Comparison of ENCODE assay signal across 25 mouse cellular contexts in genomic region chr10:85035131-85035725, GRCm38 (mm10).
DNase-seq lines count a peak whose midpoint lies in the region; ATAC-seq and TF ChIP-seq lines count a peak whose summit lies in the region.
"Had no signal": no experiment of that assay in that cellular context is flagged by ENCODE, and none has a peak within 500 bp of the region (broad histone marks: within the 10 kb centered on the region; RNA-seq: fewer than 3 reads in every experiment).

No protein-coding gene starts in this region.

- TF ChIP-seq POLR2A in brain, embryonic 14.5 days (IDR thresholded peaks at IDR 0.05; ENCODE audit: borderline replicate concordance, extremely low read depth, insufficient read depth, insufficient read length, poor library complexity, severe bottlenecking): no peak

- no peak for TF ChIP-seq CTCF in E14TG2a.4 (conservative IDR thresholded peaks at IDR 0.05; ENCODE audit: low read length)
- TF ChIP-seq CTCF in brain, embryonic 14.5 days (IDR thresholded peaks at IDR 0.05; ENCODE audit: borderline replicate concordance, extremely low read depth, insufficient read depth, insufficient read length): no peak

- H3K9me3 ChIP-seq in hindbrain, embryonic 10.5 days: no peaks in the 10 kb centered on the region
- H3K9me3 ChIP-seq in hindbrain, embryonic 14.5 days (ENCODE audit: control insufficient read depth, low read length): no peaks in the 10 kb centered on the region
- peaks cover 9% of the 10 kb centered on the region for H3K9me3 ChIP-seq in E14TG2a.4 (ENCODE audit: low read length)
- H3K9me3 ChIP-seq: embryonic facial prominence, embryonic 13.5 days; heart, embryonic 10.5 days; hindbrain, embryonic 15.5 days; liver, embryonic 15.5 days; midbrain, embryonic 15.5 days; neural tube, embryonic 13.5 days had no signal

- H3K27ac ChIP-seq in hindbrain, embryonic 10.5 days: peak overlapping the region; percentile 50; the same call in 1 of the 2 replicates
- H3K27ac ChIP-seq in hindbrain, embryonic 14.5 days: no peak overlapping the region
- H3K27ac ChIP-seq: embryonic facial prominence, embryonic 13.5 days; heart, embryonic 10.5 days; hindbrain, embryonic 15.5 days; left cerebral cortex, adult 2 months; limb, embryonic 13.5 days; liver, embryonic 15.5 days; midbrain, embryonic 15.5 days; neural tube, embryonic 13.5 days had no signal

- DNase-seq in hindbrain, embryonic 10.5 days (ENCODE audit: low spot score): no peak
- no peak for DNase-seq in hindbrain, embryonic 14.5 days (ENCODE audit: low spot score)
- peak; percentile 33 for DNase-seq in brain, embryonic 14.5 days (ENCODE audit: low read depth)
- DNase-seq in adrenal gland, adult 2 months: no peak
- no peak for DNase-seq in MN1 (ENCODE audit: low spot score)
- DNase-seq: adrenal gland, postnatal 36 days; cerebellum, adult 2 months; cerebellum, postnatal 36 days; heart, postnatal 10 days; layer of hippocampus, adult 9-11 months had no signal

- H3K27me3 ChIP-seq in hindbrain, embryonic 10.5 days (ENCODE audit: insufficient read depth, poor library complexity, severe bottlenecking): peaks cover 9% of the 10 kb centered on the region; the same call in 1 of the 2 replicates
- H3K27me3 ChIP-seq in hindbrain, embryonic 14.5 days (ENCODE audit: control insufficient read depth, insufficient read depth, low read length): no peaks in the 10 kb centered on the region; the same call in 1 of the 2 replicates
- H3K27me3 ChIP-seq in E14TG2a.4 (ENCODE audit: insufficient read depth, low read length): no peaks in the 10 kb centered on the region
- H3K27me3 ChIP-seq: CH12.LX; embryonic facial prominence, embryonic 13.5 days; hindbrain, embryonic 15.5 days; limb, embryonic 13.5 days; liver, embryonic 15.5 days; midbrain, embryonic 15.5 days; Patski had no signal

- ATAC-seq in hindbrain, embryonic 14.5 days (ENCODE audit: low FRiP score): no peak
- ATAC-seq in megakaryocyte progenitor cell, adult 5-6 weeks (replicated peaks; ENCODE audit: poor library complexity): peak; percentile 62
- no peak for ATAC-seq in cerebellum, adult (ENCODE audit: insufficient number of reproducible peaks, low FRiP score, low TSS enrichment)
- ATAC-seq: forebrain, embryonic 16.5 days; intestine, embryonic 16.5 days; midbrain, embryonic 15.5 days; Patski had no signal

- H3K36me3 ChIP-seq in hindbrain, embryonic 10.5 days: no peaks in the 10 kb centered on the region
- H3K36me3 ChIP-seq in hindbrain, embryonic 14.5 days (replicated peaks; ENCODE audit: control insufficient read depth, insufficient read depth): no peaks in the 10 kb centered on the region
- H3K36me3 ChIP-seq in E14TG2a.4 (ENCODE audit: insufficient read depth, low read length): no peaks in the 10 kb centered on the region
- H3K36me3 ChIP-seq: embryonic facial prominence, embryonic 13.5 days; heart, embryonic 10.5 days; hindbrain, embryonic 15.5 days; limb, embryonic 13.5 days; liver, embryonic 15.5 days; midbrain, embryonic 15.5 days; neural tube, embryonic 13.5 days had no signal

- no peak overlapping the region for H3K4me2 ChIP-seq in hindbrain, embryonic 14.5 days (replicated peaks)
- H3K4me2 ChIP-seq: embryonic facial prominence, embryonic 13.5 days; hindbrain, embryonic 15.5 days; limb, embryonic 13.5 days; liver, embryonic 15.5 days; midbrain, embryonic 15.5 days; neural tube, embryonic 13.5 days had no signal

- H3K4me1 ChIP-seq in hindbrain, embryonic 10.5 days (replicated peaks): peaks cover 14% of the 10 kb centered on the region
- H3K4me1 ChIP-seq in hindbrain, embryonic 14.5 days (replicated peaks; ENCODE audit: control insufficient read depth, insufficient read depth, low read length): no peaks in the 10 kb centered on the region
- H3K4me1 ChIP-seq in E14TG2a.4 (replicated peaks; ENCODE audit: low read depth, low read length): peaks cover 52% of the 10 kb centered on the region
- H3K4me1 ChIP-seq: embryonic facial prominence, embryonic 13.5 days; hindbrain, embryonic 15.5 days; liver, embryonic 15.5 days; midbrain, embryonic 15.5 days had no signal

- no peak overlapping the region for H3K4me3 ChIP-seq in hindbrain, embryonic 10.5 days
- H3K4me3 ChIP-seq in hindbrain, embryonic 14.5 days (replicated peaks; ENCODE audit: low read length): no peak overlapping the region
- H3K4me3 ChIP-seq in E14TG2a.4 (replicated peaks; ENCODE audit: low read length): peak overlapping the region; percentile 45
- H3K4me3 ChIP-seq: embryonic facial prominence, embryonic 13.5 days; heart, embryonic 10.5 days; hindbrain, embryonic 15.5 days; left cerebral cortex, adult 2 months; limb, embryonic 13.5 days; liver, embryonic 15.5 days; midbrain, embryonic 15.5 days; neural tube, embryonic 13.5 days had no signal

- H3K9ac ChIP-seq in hindbrain, embryonic 14.5 days: no peak overlapping the region
- H3K9ac ChIP-seq: embryonic facial prominence, embryonic 13.5 days; hindbrain, embryonic 15.5 days; limb, embryonic 13.5 days; liver, embryonic 15.5 days; midbrain, embryonic 15.5 days; neural tube, embryonic 13.5 days had no signal

- 25% methylated on average over 8 of the region's 8 CpGs for WGBS in hindbrain, embryonic 10.5 days
- WGBS in hindbrain, embryonic 14.5 days: 27% methylated on average over 8 of the region's 8 CpGs
